Mouse (Mus musculus): ENCODE measurements around the gene Galnt2.

DNA sequence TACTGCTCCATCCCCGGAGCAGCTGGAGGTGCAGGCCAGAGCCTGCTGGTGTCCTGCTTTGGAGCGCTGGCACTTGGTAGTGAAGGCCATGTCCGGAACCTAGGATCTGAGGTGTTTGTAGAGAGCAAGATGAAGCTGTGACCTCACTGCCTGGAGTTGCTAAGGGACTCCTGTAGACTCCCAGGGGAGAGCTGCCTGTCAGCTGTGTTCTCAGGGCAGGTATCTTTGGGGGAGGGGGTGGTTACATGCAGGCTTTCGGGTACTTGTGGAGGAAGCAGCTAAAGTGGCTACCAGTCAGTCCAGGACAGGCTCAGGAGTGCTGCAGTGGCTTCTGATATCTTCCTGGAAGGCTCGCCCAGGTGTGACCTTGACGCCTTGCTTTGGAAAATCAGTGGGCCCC lies 8.2 kb downstream of the Galnt2 start:
- TF ChIP-seq POLR2A (IDR thresholded peaks at IDR 0.05; ENCODE audit: low read depth, low read length) (no peak), CTCF (IDR thresholded peaks at IDR 0.05; ENCODE audit: extremely low read depth, insufficient read length, insufficient replicate concordance, low read depth, low read length) (no peak)

All from small intestine, adult 2 months (tissue).